Mouse (Mus musculus) embryonic fibroblast, embryonic 13.5 days (primary cell): Measurements from ENCODE around the gene Pla1a.

Experiments
- CTCF ChIP-seq: IDR thresholded peaks from 2 replicates; pipeline ENCODE4 v1.5.1; 2011; ENCODE audit warnings: mild to moderate bottlenecking, control low read depth, low read length, moderate library complexity, borderline replicate concordance; ENCODE audit not compliant: insufficient read depth
- POLR2A ChIP-seq: IDR thresholded peaks from 2 replicates; pipeline ENCODE4 v1.6.1; 2011; ENCODE audit warnings: low read depth, mild to moderate bottlenecking, control low read depth, low read length, moderate library complexity

- TF ChIP-seq CTCF (no peak), POLR2A (no peak)
These were observed 36.8 kb downstream of the Pla1a start for GRCm38 (mm10) chr16:38396155-38396554.
